Mouse (Mus musculus): ENCODE measurements at regions not wholly inside any gene's neighbourhood (a gene's known extent, or its start where the extent isn't known, plus 50 kb on each side); places are given as distances from the start of the nearest gene placed in this dataset.

GRCm38 (mm10) chr2:128370821-128371220, 220.2 kb upstream of the Spdye4c start:
- TF ChIP-seq POLR2A (IDR thresholded peaks at IDR 0.05; ENCODE audit: insufficient read length, low read depth), result no peak
- no peak for TF ChIP-seq POLR2AphosphoS2 (IDR thresholded peaks at IDR 0.05; ENCODE audit: insufficient read length, low read depth)
- no peak for TF ChIP-seq REST (IDR thresholded peaks at IDR 0.05; ENCODE audit: insufficient read depth, insufficient read length)
- no peak for TF ChIP-seq CEBPB (IDR thresholded peaks at IDR 0.05; ENCODE audit: insufficient read depth, poor library complexity, severe bottlenecking)
- no peak for TF ChIP-seq TCF12 (IDR thresholded peaks at IDR 0.05; ENCODE audit: insufficient read depth, poor library complexity, severe bottlenecking)
- TF ChIP-seq USF1 (IDR thresholded peaks at IDR 0.05; ENCODE audit: low read depth), result no peak
